Mouse (Mus musculus) left cerebral cortex, postnatal 25 days (tissue): ENCODE results near the gene Mrpl53. TPM values are rescaled to one million over a fixed set of nuclear protein-coding genes. Genes with fewer than 3 reads are reported as not detected.
"Not testable (repeated sequence)": the region's sequence is repeated elsewhere in the genome, so short reads cannot be mapped to it uniquely, and the experiment has no call there.

Experiments
- DNase-seq, 2 experiments: peaks; one replicate each; pipeline ENCODE4 v3.0.0; 2022; ENCODE audit warnings: low spot score in 2 of 2, mixed read lengths in 1 of 2
- intact Hi-C: fragments of 180-260 bp; cut with DNase I; formaldehyde crosslinking; loops from one replicate; pipeline ENCODE4 v1.15.1; 2025
- microRNA-seq, 2 experiments: library from miRNA; unstranded; fragments of <30 nt; microRNA quantifications; one replicate each; pipeline ENCODE4 v1.2.0; 2022
- total RNA-seq, 2 experiments: library from RNA; stranded (reverse); gene quantifications; 2 replicates each; pipeline ENCODE4 v1.2.3; 2021

The Mrpl53 gene
- total RNA-seq, 2 experiments from 2014 or later = 60.3 to 66.6 TPM

GRCm38 (mm10) chr6:83138056-83138455 lies 29.2 kb downstream of the Mrpl53 start:
- intact Hi-C loops = no loop called here
- no peak for DNase-seq

GRCm38 (mm10) chr6:83140044-83140443 lies 31.2 kb downstream of the Mrpl53 start:
- intact Hi-C loops = no loop called here
- no peak for DNase-seq

GRCm38 (mm10) chr6:83141636-83142035 lies 32.8 kb downstream of the Mrpl53 start:
- intact Hi-C loops = no loop called here

DNA sequence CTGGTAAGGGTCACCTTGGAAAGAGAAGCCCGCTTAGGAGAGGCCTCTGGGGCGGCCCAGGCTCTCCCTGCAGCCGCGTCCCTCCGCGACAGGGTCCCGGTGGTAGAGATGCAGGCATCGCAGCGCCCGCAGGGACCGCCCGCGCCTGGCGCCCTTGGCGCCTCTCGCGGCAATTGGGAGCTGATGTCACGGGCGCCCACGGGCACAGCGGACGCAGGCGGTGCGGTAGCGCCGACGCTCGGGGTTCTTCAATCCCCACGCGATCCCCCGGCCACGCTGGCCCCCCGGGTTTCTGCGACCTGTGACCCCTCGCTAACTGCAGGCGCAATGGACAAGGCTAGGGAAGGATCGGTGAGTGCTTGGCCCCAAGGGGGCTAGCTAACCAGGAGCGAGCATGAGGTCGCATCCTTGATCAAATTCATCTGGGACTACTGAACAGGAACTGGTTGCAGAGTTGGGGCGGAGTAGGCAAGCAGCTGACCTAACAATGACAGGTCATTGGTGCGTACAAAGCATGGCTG lies 33.4 kb downstream of the Mrpl53 start:
- intact Hi-C loops = no loop called here
- peak; percentile 74 to 80 for DNase-seq

More at GRCm38 (mm10) chr6:83141636-83142035, 32.8 kb downstream of the Mrpl53 start:
- no peak for DNase-seq

DNA sequence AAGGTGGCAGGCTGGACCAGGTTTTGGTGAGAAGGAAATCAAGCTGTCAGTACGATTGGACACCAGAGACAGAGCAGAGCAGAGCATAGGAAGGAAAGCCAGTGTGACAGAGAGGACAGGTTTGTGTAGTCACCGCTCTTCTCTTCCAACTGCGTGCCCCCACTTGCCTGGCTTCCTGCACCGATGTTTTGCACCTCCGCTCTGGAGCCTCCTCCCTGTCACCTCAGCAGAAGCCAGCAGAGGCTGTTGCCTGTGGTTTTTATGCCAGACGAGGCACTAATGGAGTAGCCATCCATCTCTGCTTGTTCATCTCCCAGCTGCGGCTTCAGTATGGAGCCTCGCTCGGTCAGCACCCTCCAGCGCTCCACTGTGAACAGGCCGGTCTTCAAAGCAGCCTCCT lies 34.0 kb downstream of the Mrpl53 start:
- DNase-seq = peak in 1 of 2 experiments; percentile 75
- intact Hi-C loops = no loop called here

GRCm38 (mm10) chr6:83145209-83145608 lies 36.4 kb downstream of the Mrpl53 start:
- intact Hi-C loops = no loop called here
- DNase-seq = peak in 1 of 2 experiments; percentile 69

DNA sequence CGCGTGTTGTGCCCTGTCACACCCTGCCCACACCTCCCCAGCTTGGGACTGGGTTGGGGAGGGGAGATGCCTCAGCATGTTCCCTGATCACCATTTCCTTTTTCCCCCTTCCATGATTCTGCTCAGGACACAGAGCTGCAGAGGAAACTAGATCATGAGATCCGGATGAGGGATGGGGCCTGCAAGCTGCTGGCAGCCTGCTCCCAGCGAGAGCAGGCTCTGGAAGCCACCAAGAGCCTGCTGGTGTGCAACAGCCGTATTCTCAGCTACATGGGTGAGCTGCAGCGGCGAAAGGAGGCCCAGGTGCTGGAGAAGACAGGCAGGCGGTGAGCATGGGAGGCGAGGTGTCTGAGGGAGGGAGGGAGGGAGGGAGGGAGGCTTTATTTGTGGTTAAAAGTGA lies 37.0 kb downstream of the Mrpl53 start:
- intact Hi-C loops = no loop called here
- no peak for DNase-seq

DNA sequence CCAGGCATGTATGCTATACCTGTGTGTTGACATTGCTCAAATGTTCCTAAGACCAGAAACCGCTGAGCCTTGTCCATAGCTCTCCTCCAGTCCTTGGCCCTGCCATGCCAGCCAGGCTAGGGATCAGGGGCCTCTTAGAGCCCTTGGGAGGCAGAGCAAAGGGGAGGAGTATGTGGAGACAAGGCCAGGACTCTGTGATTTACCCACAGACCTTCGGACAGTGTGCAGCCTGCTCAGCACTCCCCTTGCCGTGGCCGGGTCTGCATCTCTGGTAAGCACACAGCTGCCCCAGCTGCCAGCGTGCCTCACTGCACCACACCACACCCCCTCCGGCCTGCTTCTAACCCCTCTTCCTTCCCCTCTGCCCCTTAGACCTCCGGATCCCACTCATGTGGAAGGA lies 38.4 kb downstream of the Mrpl53 start:
- no peak for DNase-seq
- intact Hi-C loops = no loop called here

GRCm38 (mm10) chr6:83151721-83152120 lies 42.9 kb downstream of the Mrpl53 start:
- no peak for DNase-seq
- intact Hi-C loops = no loop called here

DNA sequence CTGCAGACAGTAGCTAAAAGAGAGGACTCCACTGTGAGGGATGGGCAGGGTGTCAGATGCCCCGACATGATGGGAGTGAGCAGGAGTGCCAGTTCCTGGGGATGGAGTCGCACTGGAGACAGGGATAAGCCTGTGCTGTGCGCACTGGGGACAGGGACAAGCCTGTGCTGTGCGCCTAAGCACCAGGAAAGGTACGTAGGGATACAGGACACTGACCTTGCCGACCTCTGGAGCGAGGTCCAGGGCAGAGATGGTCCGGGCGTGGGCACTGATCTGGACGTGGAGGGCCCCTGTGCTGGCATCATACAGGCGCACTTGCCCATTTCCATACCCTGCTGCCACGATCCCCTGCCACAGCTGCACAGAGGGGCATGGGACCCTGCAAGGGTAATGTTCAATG lies 44.2 kb downstream of the Mrpl53 start:
- intact Hi-C loops = no loop called here
- DNase-seq = no peak

GRCm38 (mm10) chr6:83153485-83153884 lies 44.6 kb downstream of the Mrpl53 start:
- intact Hi-C loops = no loop called here
- DNase-seq = no peak

GRCm38 (mm10) chr6:83155552-83156238 lies 46.9 kb downstream of the Mrpl53 start:
- DNase-seq = no peak
- intact Hi-C loops = no loop called here

GRCm38 (mm10) chr6:83156259-83156684 lies 47.4 kb downstream of the Mrpl53 start, which contains the start of the genes Wdr54 and 1700003E16Rik:
Wdr54 (minus strand) TSS chr6:83156397.
1700003E16Rik (plus strand) TSS chr6:83156404.
- DNase-seq = peak; percentile 84 to 86
- intact Hi-C loops = no loop called here

DNA sequence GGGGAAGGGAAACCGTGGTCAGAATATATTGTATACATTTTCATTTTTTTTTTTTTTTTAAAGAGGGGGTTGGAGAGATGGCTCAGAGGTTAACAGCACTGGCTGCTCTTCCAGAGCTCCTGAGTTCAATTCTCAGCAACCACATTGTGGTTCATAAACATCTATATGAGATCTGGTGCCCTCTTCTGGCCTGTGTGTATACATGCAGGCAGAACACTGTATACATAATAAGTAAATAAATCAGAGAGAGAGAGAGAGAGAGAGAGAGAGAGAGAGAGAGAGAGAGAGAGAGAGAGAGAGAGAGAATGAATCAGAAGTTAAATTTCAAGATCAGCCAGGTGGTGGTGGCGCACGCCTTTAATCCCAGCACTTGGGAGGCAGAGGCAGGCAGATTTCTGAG lies 50.6 kb downstream of the Mrpl53 start:
- not testable (repeated sequence) for DNase-seq
- intact Hi-C loops = loop anchor here (2.0 kb wide), 2 partner anchors 45 to 163 kb away; partner anchors contain the start of gene Mogs

Small RNA genes within 50 kb of the gene (microRNA-seq; reads per million reads assigned to microRNA genes)
- gene Mir3470a = 0 reads per million in 2 experiments

Other genes with a start within 250 kb of the Mrpl53 start
- 10 to 100 TPM; 37.5 to 40.6 TPM for gene Sema4f, start 169.3 kb upstream of the Mrpl53 start, total RNA-seq
- not detected for gene M1ap, start 162.1 kb upstream of the Mrpl53 start, total RNA-seq
- gene Dok1, start 75.6 kb upstream of the Mrpl53 start, total RNA-seq = 1 to 10 TPM; 1.1 to 1.6 TPM
- gene Loxl3, start 74.9 kb upstream of the Mrpl53 start, total RNA-seq = 1 to 10 TPM; 1.9 to 2.7 TPM
- 100 to 1,000 TPM; 100 to 114 TPM for gene Aup1, start 54.5 kb upstream of the Mrpl53 start, total RNA-seq
- 10 to 100 TPM; 42.9 to 45.4 TPM for gene Htra2, start 53.8 kb upstream of the Mrpl53 start, total RNA-seq
- under 1 TPM; 0.25 to 0.99 TPM for gene Dqx1, start 51.2 kb upstream of the Mrpl53 start, total RNA-seq
- gene Tlx2, start 38.7 kb upstream of the Mrpl53 start, total RNA-seq = not detected
- 10 to 100 TPM; 21.3 to 24.4 TPM for gene Pcgf1, start 31.2 kb upstream of the Mrpl53 start, total RNA-seq
- under 1 TPM in 1 of 2 experiments, not detected in 1; 0.46 TPM for gene Lbx2, start 22.7 kb upstream of the Mrpl53 start, total RNA-seq
- gene Ccdc142, start 7.4 kb upstream of the Mrpl53 start, total RNA-seq = 1 to 10 TPM; 3.2 to 4.1 TPM
- gene Gm42688, start 7.4 kb upstream of the Mrpl53 start, total RNA-seq = 1 to 10 TPM; 3.9 to 5.0 TPM
- gene Mogs, start 6.5 kb downstream of the Mrpl53 start, total RNA-seq = 10 to 100 TPM; 27.2 to 28.0 TPM
- gene Wbp1, start 12.5 kb downstream of the Mrpl53 start, total RNA-seq = 10 to 100 TPM; 36.7 to 48.7 TPM
- 10 to 100 TPM; 11.2 to 21.3 TPM for gene Ino80b, start 16.4 kb downstream of the Mrpl53 start, total RNA-seq
- 10 to 100 TPM; 51.2 to 76.8 TPM for gene Rtkn, start 26.4 kb downstream of the Mrpl53 start, total RNA-seq
- gene Wdr54, start 47.4 kb downstream of the Mrpl53 start, total RNA-seq = 10 to 100 TPM; 28.8 to 29.1 TPM
- gene 1700003E16Rik, start 47.4 kb downstream of the Mrpl53 start, total RNA-seq = 10 to 100 TPM; 28.8 to 30.2 TPM
- 100 to 1,000 TPM; 329 to 365 TPM for gene Dctn1, start 56.9 kb downstream of the Mrpl53 start, total RNA-seq
- gene Slc4a5, start 110.8 kb downstream of the Mrpl53 start, total RNA-seq = 1 to 10 TPM; 2.3 to 2.5 TPM
- 1 to 10 TPM; 5.0 to 6.3 TPM for gene Mthfd2, start 216.9 kb downstream of the Mrpl53 start, total RNA-seq
- 10 to 100 TPM; 20.0 to 20.2 TPM for gene Mob1a, start 217.0 kb downstream of the Mrpl53 start, total RNA-seq
- 10 to 100 TPM; 52.3 to 56.5 TPM for gene Bola3, start 240.1 kb downstream of the Mrpl53 start, total RNA-seq